Mouse (Mus musculus): ENCODE measurements at regions not wholly inside any gene's neighbourhood (a gene's known extent, or its start where the extent isn't known, plus 50 kb on each side); places are given as distances from the start of the nearest gene placed in this dataset.
A peak's percentile ranks its signal among the peaks of the same experiment; 100 is the strongest.

DNA sequence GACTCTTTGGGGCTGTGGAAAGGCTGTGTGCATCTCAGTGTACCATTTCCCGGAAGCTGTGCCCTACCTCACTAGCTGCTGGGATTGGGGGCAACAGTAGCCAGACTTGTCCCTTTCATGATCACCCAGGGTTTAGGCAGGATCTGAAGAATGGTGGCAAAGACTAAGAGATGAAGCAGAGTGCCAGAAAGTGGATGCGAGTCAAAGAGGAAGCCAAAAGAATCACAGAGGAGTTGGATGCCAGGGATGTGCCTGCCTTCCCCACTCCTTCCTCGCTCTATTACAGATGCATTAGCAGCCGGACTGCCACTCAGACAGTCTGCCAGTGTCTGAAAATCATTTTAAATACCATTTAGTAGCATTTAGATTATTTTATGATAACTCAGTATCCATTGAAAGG, 271.5 kb upstream of the Slc24a2 start:
- DNase-seq = no peak

DNA sequence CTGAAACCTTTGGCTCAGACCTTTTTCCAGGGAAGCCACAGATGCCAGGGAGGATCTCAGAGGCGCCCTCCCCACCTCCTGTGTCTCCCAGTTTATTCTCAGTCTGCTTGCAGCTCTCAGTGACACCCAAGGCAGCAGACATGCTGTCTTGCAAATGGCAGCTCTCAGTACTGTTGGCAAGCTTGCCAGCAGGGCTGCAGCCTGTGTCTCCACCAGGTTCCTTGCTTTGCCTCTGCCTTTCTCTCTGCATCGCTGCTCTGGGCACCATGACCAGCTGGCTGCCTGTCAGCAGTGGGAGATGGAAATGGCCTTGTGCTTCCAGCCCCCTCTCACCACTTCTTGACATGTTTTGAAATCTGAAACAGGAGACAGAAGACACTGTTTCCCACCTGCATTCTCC, 270.2 kb upstream of the Slc24a2 start:
- DNase-seq = no peak

DNA sequence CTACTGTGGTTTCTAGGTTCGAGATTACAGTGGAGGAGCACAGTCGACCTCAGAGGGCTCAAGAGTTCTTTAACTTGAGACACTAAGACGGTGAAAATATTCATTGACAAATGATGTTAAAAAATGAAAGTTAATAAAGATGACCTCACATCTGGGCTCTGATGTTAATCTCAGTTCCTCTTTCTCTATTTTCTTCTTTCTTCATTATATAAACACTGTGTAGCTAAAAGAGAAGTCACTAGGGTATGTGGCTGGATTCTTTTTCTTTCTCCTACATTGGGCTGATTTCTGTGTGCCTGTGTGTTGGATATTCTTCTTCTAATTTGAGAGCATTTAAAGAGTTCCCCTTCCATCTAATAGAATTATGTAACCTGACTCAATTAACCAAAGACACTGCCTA, 257.5 kb upstream of the Slc24a2 start:
- no peak for DNase-seq

- DNase-seq = no peak
Measured at GRCm38 (mm10) chr4:87475537-87475936, 245.3 kb upstream of the Slc24a2 start.

DNA sequence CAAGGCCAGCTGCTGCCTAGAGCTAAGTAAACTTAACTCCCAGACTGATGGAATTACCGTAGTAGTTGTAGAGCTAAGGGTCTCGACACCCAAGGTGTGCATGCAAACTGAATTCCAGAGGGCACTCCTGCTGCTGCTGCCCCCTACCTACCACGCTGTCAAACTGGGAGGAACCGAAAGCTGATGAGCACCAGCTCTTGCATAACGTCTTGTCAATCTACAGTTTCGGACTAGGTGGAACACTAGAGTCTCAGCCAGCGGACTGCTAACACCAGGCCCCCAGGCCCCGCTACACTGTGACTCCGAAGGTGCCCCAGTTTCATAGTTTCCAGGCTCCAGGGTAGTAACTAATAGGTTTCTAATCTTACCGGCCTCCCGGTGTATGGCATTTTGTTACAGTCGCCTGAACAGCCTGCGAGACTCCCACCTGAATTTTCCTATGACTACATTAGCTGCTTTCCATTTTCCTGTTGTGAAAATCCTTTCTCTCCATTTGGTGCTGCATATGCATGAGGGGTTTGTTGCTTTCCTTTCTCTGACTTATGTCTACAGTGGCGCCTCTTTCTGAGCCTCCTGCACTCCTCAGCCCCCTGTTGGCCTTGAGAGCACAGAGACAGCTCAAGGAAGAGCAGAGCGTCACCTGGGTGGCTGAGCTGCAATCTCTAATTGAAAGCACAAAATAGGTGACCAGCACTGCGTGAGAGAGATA, 243.2 kb upstream of the Slc24a2 start:
- DNase-seq = no peak

- no peak for DNase-seq
Measured at GRCm38 (mm10) chr4:87472787-87473186, 242.5 kb upstream of the Slc24a2 start.

DNA sequence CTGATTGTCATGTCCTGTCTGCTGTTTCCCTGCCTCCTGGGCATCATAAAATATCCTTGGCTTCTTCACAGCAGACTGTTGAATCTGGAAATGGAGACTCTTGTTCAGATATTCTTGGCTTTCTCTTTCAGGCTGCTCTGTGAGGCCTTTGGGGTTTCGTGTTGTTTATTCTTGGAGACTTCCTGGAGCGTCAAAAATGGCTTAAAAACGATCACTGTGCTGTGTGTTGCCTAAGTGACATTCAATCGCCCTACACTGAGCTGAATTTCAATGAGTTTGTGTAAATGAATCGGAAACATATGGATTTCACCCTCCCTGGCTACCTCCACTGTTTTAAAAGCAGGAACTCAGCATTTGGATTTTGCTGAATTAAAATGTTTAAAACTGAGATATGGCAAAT, 241.1 kb upstream of the Slc24a2 start:
- no peak for DNase-seq

- DNase-seq = no peak
Measured at GRCm38 (mm10) chr4:87467600-87467999, 237.3 kb upstream of the Slc24a2 start.

GRCm38 (mm10) chr4:87467018-87467417, 236.7 kb upstream of the Slc24a2 start:
- DNase-seq = no peak

GRCm38 (mm10) chr4:87461181-87461912, 231.1 kb upstream of the Slc24a2 start:
- no peak for DNase-seq

GRCm38 (mm10) chr4:87455863-87456578, 225.7 kb upstream of the Slc24a2 start:
- no peak for DNase-seq

- no peak for DNase-seq
Measured at GRCm38 (mm10) chr4:87452122-87452521, 221.8 kb upstream of the Slc24a2 start.

- DNase-seq = no peak
Measured at GRCm38 (mm10) chr4:87451251-87451650, 221.0 kb upstream of the Slc24a2 start.

- DNase-seq = no peak
Measured at GRCm38 (mm10) chr4:87448338-87448737, 218.1 kb upstream of the Slc24a2 start.

- DNase-seq = no peak
Measured at GRCm38 (mm10) chr4:87446856-87447255, 216.6 kb upstream of the Slc24a2 start.

DNA sequence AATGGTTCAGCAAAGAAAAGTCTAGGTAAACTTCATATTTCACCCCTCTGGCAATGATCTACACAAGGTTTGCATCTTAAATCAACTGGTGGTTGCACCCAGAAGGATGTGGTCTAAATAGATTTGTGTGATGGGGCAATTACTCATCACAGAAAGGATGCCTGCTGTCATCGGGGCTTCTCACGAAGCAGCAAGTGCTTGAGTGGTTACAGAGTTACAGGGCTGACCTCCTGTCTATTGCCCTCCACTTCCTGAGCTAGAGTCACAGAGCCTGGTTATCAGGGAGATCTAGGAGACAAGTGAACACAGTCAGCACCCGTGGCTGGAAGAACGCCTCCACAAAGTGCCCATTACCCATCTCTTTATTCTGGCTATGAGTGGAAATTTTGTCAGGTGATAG, 203.9 kb upstream of the Slc24a2 start:
- no peak for DNase-seq

- DNase-seq = no peak
Measured at GRCm38 (mm10) chr4:87428374-87428773, 198.1 kb upstream of the Slc24a2 start.

GRCm38 (mm10) chr4:87424066-87424465, 193.8 kb upstream of the Slc24a2 start:
- DNase-seq = no peak

DNA sequence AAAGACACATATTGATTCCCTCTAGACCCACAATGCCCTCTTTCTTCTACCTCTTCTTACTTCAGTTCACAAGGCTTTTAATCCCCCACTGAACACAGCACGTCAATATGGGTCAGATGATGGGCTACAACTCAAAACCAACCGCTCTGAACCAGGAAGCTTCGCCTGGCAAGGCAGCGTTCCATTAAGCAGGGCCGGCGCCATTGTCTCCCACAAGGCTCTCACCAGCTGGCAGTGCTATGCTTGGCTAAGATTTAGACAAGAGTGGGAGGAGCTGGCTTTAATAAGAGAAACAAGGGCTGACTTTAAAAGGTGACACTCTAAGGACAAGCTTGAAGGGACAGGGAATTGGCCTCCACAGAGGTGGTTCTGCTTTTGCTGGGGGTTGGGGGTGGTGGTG, 192.3 kb upstream of the Slc24a2 start:
- no peak for DNase-seq

DNA sequence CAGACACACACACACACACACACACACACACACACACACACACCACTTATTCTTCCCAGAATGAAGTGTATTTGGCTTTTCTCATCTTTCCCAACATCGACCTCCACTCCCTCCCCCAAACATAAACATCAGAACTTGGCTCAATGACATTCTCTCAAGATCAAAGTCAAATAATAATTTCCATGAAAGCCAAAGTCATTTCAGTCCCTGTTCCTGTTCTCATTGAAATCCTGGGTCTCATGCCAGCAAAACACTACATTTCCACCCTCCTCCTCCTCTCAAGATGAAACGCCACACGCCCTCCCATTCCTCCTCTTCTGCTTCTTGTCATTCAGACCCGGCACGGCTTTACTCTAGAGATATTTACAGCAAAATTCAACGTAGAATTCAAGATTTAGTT, 173.1 kb upstream of the Slc24a2 start:
- DNase-seq = no peak

DNA sequence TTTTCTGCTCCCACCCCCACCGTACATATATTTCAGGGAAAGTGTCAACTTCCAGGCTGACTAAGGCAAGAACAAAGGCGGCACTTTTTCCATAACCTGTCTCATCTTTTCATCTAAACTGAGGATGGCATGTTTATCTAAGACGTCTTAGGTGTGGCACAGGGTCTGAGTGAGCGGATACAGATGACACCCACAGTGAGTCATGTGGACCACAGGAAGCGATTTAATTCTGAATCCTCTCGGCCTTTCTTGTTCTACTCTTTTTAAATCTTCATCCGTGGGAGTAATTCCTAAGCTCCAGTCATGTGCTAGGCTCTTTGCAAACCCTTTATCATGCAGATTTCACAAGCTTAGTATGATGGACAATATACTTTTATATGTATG, 171.9 kb upstream of the Slc24a2 start:
- no peak for DNase-seq

DNA sequence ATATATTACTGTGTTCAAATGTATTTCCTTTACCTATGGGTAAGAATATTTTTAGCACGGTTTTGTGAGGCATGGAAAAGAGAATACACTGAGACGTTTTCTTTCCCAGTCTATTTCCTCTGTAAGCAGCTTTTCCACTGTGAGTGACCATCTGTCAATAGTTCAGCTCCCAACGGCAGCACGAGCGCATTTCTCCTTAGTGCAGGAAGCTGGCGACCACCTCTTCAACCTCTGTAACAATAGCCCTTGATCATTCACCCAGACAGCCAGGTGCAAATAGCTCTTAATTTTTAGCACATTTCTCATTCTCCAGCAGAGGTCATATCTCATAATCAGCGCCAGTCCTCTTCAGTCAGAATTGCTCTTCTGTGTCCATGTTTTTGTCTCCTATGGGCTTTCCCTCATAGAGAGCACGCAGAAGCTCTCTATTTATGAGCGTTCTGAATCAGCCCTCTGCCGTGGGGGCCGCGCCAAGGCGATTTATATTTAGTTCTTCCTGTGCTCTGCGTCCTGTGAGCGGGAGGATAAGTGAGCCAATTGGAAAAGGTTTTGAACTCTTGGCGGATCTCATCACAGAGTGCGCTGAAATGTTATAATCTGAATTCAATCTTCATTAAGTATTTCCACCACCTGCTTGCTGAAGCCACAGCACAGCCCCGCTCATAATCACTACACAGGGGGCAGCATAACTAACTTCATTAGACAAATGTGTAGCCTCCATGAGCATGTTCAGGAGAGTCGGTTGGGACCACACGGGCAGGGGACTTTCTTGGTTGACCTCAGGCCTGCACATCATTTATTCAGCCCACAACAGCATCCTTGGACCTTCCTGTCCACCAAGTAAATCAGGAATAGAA, 171.3 kb upstream of the Slc24a2 start:
- peak; percentile 7 for DNase-seq
